Mouse (Mus musculus) 416B (cell line): Measurements from ENCODE around the gene Twnk.
"Not testable (repeated sequence)": the region's sequence is repeated elsewhere in the genome, so short reads cannot be mapped to it uniquely, and the experiment has no call there.

Experiments used
- DNase-seq: peaks from one replicate; pipeline ENCODE4 v3.0.0; 2011; ENCODE audit warnings: low read depth

Twnk gene

GRCm38 (mm10) chr19:45025937-45026568 lies 20.6 kb downstream of the Twnk start:
- DNase-seq: no peak

- no peak for DNase-seq
Measured at GRCm38 (mm10) chr19:45026958-45027670, 21.7 kb downstream of the Twnk start.

- no peak for DNase-seq
Measured at GRCm38 (mm10) chr19:45027848-45028247, 22.4 kb downstream of the Twnk start.

GRCm38 (mm10) chr19:45028746-45029145 lies 23.3 kb downstream of the Twnk start:
- DNase-seq: no peak

- no peak for DNase-seq
Measured at GRCm38 (mm10) chr19:45029571-45029970, 24.1 kb downstream of the Twnk start.

- peak; percentile 69 for DNase-seq
Measured at GRCm38 (mm10) chr19:45030111-45030510, 24.6 kb downstream of the Twnk start.

GRCm38 (mm10) chr19:45030746-45031693 lies 25.6 kb downstream of the Twnk start:
- peak; percentile 92 for DNase-seq

- DNase-seq: peak; percentile 87
Measured at GRCm38 (mm10) chr19:45031780-45032179, 26.3 kb downstream of the Twnk start.

GRCm38 (mm10) chr19:45032570-45033332 lies 27.3 kb downstream of the Twnk start:
- DNase-seq: peak; percentile 78

GRCm38 (mm10) chr19:45036867-45037266 lies 31.4 kb downstream of the Twnk start:
- DNase-seq: peak; percentile 78

GRCm38 (mm10) chr19:45038198-45038597 lies 32.7 kb downstream of the Twnk start:
- not testable (repeated sequence) for DNase-seq

- no peak for DNase-seq
Measured at GRCm38 (mm10) chr19:45040214-45040613, 34.8 kb downstream of the Twnk start.

- no peak for DNase-seq
Measured at GRCm38 (mm10) chr19:45044389-45044927, 39.0 kb downstream of the Twnk start.

- no peak for DNase-seq
Measured at GRCm38 (mm10) chr19:45045236-45045635, 39.8 kb downstream of the Twnk start.

- DNase-seq: no peak
Measured at GRCm38 (mm10) chr19:45045651-45046050, 40.2 kb downstream of the Twnk start, which contains the start of gene Pdzd7. Pdzd7 (minus strand) TSS chr19:45045717.

- DNase-seq: no peak
Measured at GRCm38 (mm10) chr19:45046523-45047321, 41.3 kb downstream of the Twnk start.

GRCm38 (mm10) chr19:45047417-45047934 lies 42.0 kb downstream of the Twnk start, which contains the start of gene Sfxn3:
Sfxn3 (plus strand) TSS chr19:45047503.
- peak; percentile 88 for DNase-seq

- peak; percentile 89 for DNase-seq
Measured at GRCm38 (mm10) chr19:45047935-45048643, 42.6 kb downstream of the Twnk start.

- DNase-seq: no peak
Measured at GRCm38 (mm10) chr19:45048644-45049365, 43.3 kb downstream of the Twnk start.
